Mouse (Mus musculus) macrophage (primary cell): ENCODE measurements around the gene Olfr963. TPM values are rescaled to one million over a fixed set of nuclear protein-coding genes. Genes with fewer than 3 reads are reported as not detected.
"Not testable (repeated sequence)": the region's sequence is repeated elsewhere in the genome, so short reads cannot be mapped to it uniquely, and the experiment has no call there.

Source experiments
- H3K27ac ChIP-seq: fragments of 350-480 bp; formaldehyde crosslinking; 2 replicates; pipeline ENCODE4 v1.9.0; 2021
- H3K36me3 ChIP-seq: fragments of 350-480 bp; formaldehyde crosslinking; 2 replicates; pipeline ENCODE4 v1.9.0; 2021; ENCODE audit errors: inconsistent target
- H3K4me3 ChIP-seq: fragments of 350-480 bp; formaldehyde crosslinking; 2 replicates; pipeline ENCODE4 v1.9.0; 2021; ENCODE audit errors: inconsistent target
- H3K79me2 ChIP-seq: fragments of 350-480 bp; formaldehyde crosslinking; 2 replicates; pipeline ENCODE4 v1.9.0; 2021; ENCODE audit errors: inconsistent target
- WGBS: methylation state at CpG from one replicate; pipeline ENCODE4 v1.1.7; 2026; ENCODE audit warnings: inconsistent platforms; ENCODE audit not compliant: missing documents; 5-methylcytosine and 5-hydroxymethylcytosine counted together
- polyA plus RNA-seq: library from polyadenylated mRNA; stranded (reverse); fragments of 250-400 nt; gene quantifications from 3 replicates; pipeline ENCODE4 v1.2.4, GENCODE M21; 2018; ENCODE audit warnings: inconsistent platforms
- total RNA-seq, 78 experiments: library from RNA; depleted of rRNA; stranded (reverse); fragments of 250-400 nt; gene quantifications; 1 replicate in 9 of 78; 2 replicates in 24 of 78; 3 replicates in 43 of 78; 4 replicates in 2 of 78; pipeline ENCODE4 v1.2.4; 2018; ENCODE audit warnings: inconsistent platforms in 56 of 78

Olfr963 gene
- total RNA-seq (2018; cell fraction: chromatin; rRNA removed): not detected
- not detected for total RNA-seq (2018; cell fraction: cytosol; rRNA removed)
- total RNA-seq (2018; cell fraction: nucleus; rRNA removed): not detected
- polyA plus RNA-seq: not detected in 3 replicates

- Histone ChIP-seq H3K36me3 (no peaks in the 10 kb centered on the region), H3K4me3 (no peak within 1 kb of the TSS), H3K27ac (no peak within 1 kb of the TSS), H3K79me2 (no peaks in the 10 kb centered on the region)
- WGBS: 94% methylated on average over 1 of the region's 1 CpGs
Observed at GRCm38 (mm10) chr9:39666905-39667304, at the start of gene Olfr963. Gene Olfr963, plus strand, starts transcription at chr9:39667205.

- H3K36me3 ChIP-seq: no peaks in the 10 kb centered on the region
- WGBS: 82% methylated on average over 1 of the region's 1 CpGs
- H3K27ac ChIP-seq: no peak within 1 kb of the TSS
- no peaks in the 10 kb centered on the region for H3K79me2 ChIP-seq
- no peak within 1 kb of the TSS for H3K4me3 ChIP-seq
Observed at GRCm38 (mm10) chr9:39621073-39621472, 45.9 kb upstream of the Olfr963 start, which contains the start of gene Olfr960. Gene Olfr960, plus strand, starts transcription at chr9:39621373.

- no peak overlapping the region for H3K4me3 ChIP-seq
- no peaks in the 10 kb centered on the region for H3K79me2 ChIP-seq
- H3K27ac ChIP-seq: no peak overlapping the region
- no peaks in the 10 kb centered on the region for H3K36me3 ChIP-seq
- WGBS: 97% methylated on average over 3 of the region's 3 CpGs
Observed at GRCm38 (mm10) chr9:39623783-39624182, 43.2 kb upstream of the Olfr963 start.

- no peak overlapping the region for H3K27ac ChIP-seq
- WGBS: 56% methylated on average over 2 of the region's 2 CpGs
- H3K79me2 ChIP-seq: no peaks in the 10 kb centered on the region
- no peak overlapping the region for H3K4me3 ChIP-seq
- no peaks in the 10 kb centered on the region for H3K36me3 ChIP-seq
Observed at GRCm38 (mm10) chr9:39624711-39625110, 42.3 kb upstream of the Olfr963 start.

- WGBS: 40% methylated on average over 2 of the region's 2 CpGs
- Histone ChIP-seq H3K4me3 (no peak overlapping the region), H3K36me3 (no peaks in the 10 kb centered on the region), H3K79me2 (no peaks in the 10 kb centered on the region), H3K27ac (no peak overlapping the region)
Observed at GRCm38 (mm10) chr9:39629069-39629468, 37.9 kb upstream of the Olfr963 start.

- Histone ChIP-seq H3K36me3 (no peaks in the 10 kb centered on the region), H3K79me2 (no peaks in the 10 kb centered on the region), H3K27ac (no peak overlapping the region), H3K4me3 (no peak overlapping the region)
- WGBS: 6% methylated on average over 4 of the region's 4 CpGs
Observed at GRCm38 (mm10) chr9:39633913-39634594, 33.0 kb upstream of the Olfr963 start.

- no peak within 1 kb of the TSS for H3K27ac ChIP-seq
- H3K79me2 ChIP-seq: no peaks in the 10 kb centered on the region
- H3K4me3 ChIP-seq: no peak within 1 kb of the TSS
Observed at GRCm38 (mm10) chr9:39644785-39645184, 22.2 kb upstream of the Olfr963 start, which contains the start of gene Olfr961. Gene Olfr961, plus strand, starts transcription at chr9:39645085.

GRCm38 (mm10) chr9:39647382-39647781 lies 19.6 kb upstream of the Olfr963 start:
- WGBS: 84% methylated on average over 4 of the region's 4 CpGs

More at GRCm38 (mm10) chr9:39644785-39645184, 22.2 kb upstream of the Olfr963 start, which contains the start of gene Olfr961:
- H3K36me3 ChIP-seq: no peaks in the 10 kb centered on the region

GRCm38 (mm10) chr9:39654756-39655396 lies 12.1 kb upstream of the Olfr963 start:
- H3K27ac ChIP-seq: no peak overlapping the region
- no peak overlapping the region for H3K4me3 ChIP-seq
- no peaks in the 10 kb centered on the region for H3K36me3 ChIP-seq
- no peaks in the 10 kb centered on the region for H3K79me2 ChIP-seq
- 69% methylated on average over 6 of the region's 6 CpGs for WGBS

More at GRCm38 (mm10) chr9:39647382-39647781, 19.6 kb upstream of the Olfr963 start:
- no peaks in the 10 kb centered on the region for H3K79me2 ChIP-seq
- H3K4me3 ChIP-seq: no peak overlapping the region
- no peak overlapping the region for H3K27ac ChIP-seq
- no peaks in the 10 kb centered on the region for H3K36me3 ChIP-seq

GRCm38 (mm10) chr9:39669723-39670122 lies 2.7 kb downstream of the Olfr963 start:
- Histone ChIP-seq H3K79me2 (no peaks in the 10 kb centered on the region), H3K36me3 (no peaks in the 10 kb centered on the region), H3K27ac (no peak overlapping the region), H3K4me3 (no peak overlapping the region)
- 66% methylated on average over 2 of the region's 2 CpGs for WGBS

- 8% methylated on average over 1 of the region's 2 CpGs for WGBS
- Histone ChIP-seq H3K4me3 (no peak overlapping the region), H3K36me3 (no peaks in the 10 kb centered on the region), H3K27ac (no peak overlapping the region), H3K79me2 (no peaks in the 10 kb centered on the region)
Observed at GRCm38 (mm10) chr9:39674820-39675219, 7.8 kb downstream of the Olfr963 start.

GRCm38 (mm10) chr9:39678557-39678956 lies 11.6 kb downstream of the Olfr963 start:
- H3K4me3 ChIP-seq: no peak overlapping the region
- WGBS: 42% methylated on average over 2 of the region's 2 CpGs
- no peaks in the 10 kb centered on the region for H3K36me3 ChIP-seq
- H3K27ac ChIP-seq: no peak overlapping the region
- no peaks in the 10 kb centered on the region for H3K79me2 ChIP-seq

GRCm38 (mm10) chr9:39679280-39679679 lies 12.3 kb downstream of the Olfr963 start:
- WGBS: 0% methylated on average over 2 of the region's 2 CpGs
- no peaks in the 10 kb centered on the region for H3K79me2 ChIP-seq
- no peak overlapping the region for H3K4me3 ChIP-seq
- H3K36me3 ChIP-seq: no peaks in the 10 kb centered on the region
- H3K27ac ChIP-seq: no peak overlapping the region

- 86% methylated on average over 4 of the region's 8 CpGs for WGBS
- H3K4me3 ChIP-seq, H3K27ac ChIP-seq, H3K79me2 ChIP-seq, H3K36me3 ChIP-seq: not testable (repeated sequence)
Observed at GRCm38 (mm10) chr9:39701123-39701522, 34.1 kb downstream of the Olfr963 start.

GRCm38 (mm10) chr9:39707017-39707416 lies 40.0 kb downstream of the Olfr963 start, which contains the start of gene Olfr149:
Gene Olfr149, minus strand, starts transcription at chr9:39707117.
- no peak within 1 kb of the TSS for H3K4me3 ChIP-seq
- H3K36me3 ChIP-seq: no peaks in the 10 kb centered on the region
- H3K79me2 ChIP-seq: no peaks in the 10 kb centered on the region
- no peak within 1 kb of the TSS for H3K27ac ChIP-seq
